13 mouse cellular contexts compared by ENCODE assay signal in the genomic region with DNA sequence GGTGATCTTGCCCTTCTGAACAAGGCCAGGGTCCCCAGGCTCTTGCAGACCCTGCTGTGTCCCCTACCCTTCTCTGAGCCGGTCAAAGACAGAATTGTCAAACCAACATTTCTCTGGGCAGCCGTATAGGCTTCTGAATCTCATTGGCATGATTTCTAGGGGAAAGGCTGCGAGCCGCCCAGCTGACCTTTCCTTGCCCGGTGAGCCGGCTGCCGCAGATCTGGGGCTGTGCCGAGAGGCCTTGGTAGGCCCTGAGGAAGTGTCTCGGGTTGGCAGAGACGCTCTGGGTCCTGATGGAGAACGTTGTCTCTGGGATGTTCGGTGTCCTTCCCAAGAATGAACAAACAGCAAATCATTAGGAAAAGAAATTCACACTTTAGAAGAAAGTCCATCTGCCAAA.
"Had no signal": no experiment of that assay in that cellular context is flagged by ENCODE, and none has a peak within 500 bp of the region (broad histone marks: within the 10 kb centered on the region; RNA-seq: fewer than 3 reads in every experiment).

No protein-coding gene starts in this region.

- DNase-seq: kidney, postnatal 25 days; layer of hippocampus, postnatal 36 days; liver, embryonic 13.5 days; lung, adult 2 months; lung, postnatal 14 days; lung, postnatal 4 days; midbrain, embryonic 14.5 days; right cerebral cortex, adult 18-20 months; right cerebral cortex, postnatal 14 days; right cerebral cortex, postnatal 4 days; thymus, adult 2 months; thymus, postnatal 14 days; thymus, postnatal 4 days had no signal
